Mouse (Mus musculus) myocyte (in vitro differentiated cells): ENCODE results near the gene Ddah1. TPM values are rescaled to one million over a fixed set of nuclear protein-coding genes. Genes with fewer than 3 reads are reported as not detected.

Experiments used
- H3K27me3 ChIP-seq: one replicate; pipeline ENCODE4 v1.6.1; 2011; ENCODE audit not compliant: control insufficient read depth, insufficient read depth, insufficient read length
- H3K36me3 ChIP-seq: one replicate; pipeline ENCODE4 v1.6.1; 2011; ENCODE audit not compliant: control insufficient read depth, insufficient read depth
- H3K4me2 ChIP-seq: one replicate; pipeline ENCODE4 v1.6.1; 2011; ENCODE audit warnings: low read depth, control low read depth
- H3K4me3 ChIP-seq: one replicate; pipeline ENCODE4 v1.5.1; 2011; ENCODE audit warnings: mild to moderate bottlenecking, control low read depth, moderate library complexity
- H3K79me2 ChIP-seq: one replicate; pipeline ENCODE4 v1.6.1; 2011; ENCODE audit not compliant: control insufficient read depth, insufficient read depth
- H3ac ChIP-seq: one replicate; pipeline ENCODE4 v1.6.1; 2011; ENCODE audit not compliant: control insufficient read depth, insufficient read length
- CEBPB ChIP-seq: IDR thresholded peaks from 2 replicates; pipeline ENCODE4 v1.6.1; 2011; ENCODE audit warnings: mild to moderate bottlenecking, moderate library complexity; ENCODE audit not compliant: poor library complexity, insufficient read depth, severe bottlenecking
- E2F4 ChIP-seq: IDR thresholded peaks from one replicate; pipeline ENCODE4 v1.6.1; 2011; ENCODE audit warnings: mild to moderate bottlenecking, control low read depth, moderate library complexity; ENCODE audit not compliant: insufficient read depth
- MAX ChIP-seq: IDR thresholded peaks from one replicate; pipeline ENCODE4 v1.6.1; 2011; ENCODE audit warnings: low read depth, mild to moderate bottlenecking, control low read depth
- MYOD1 ChIP-seq, 3 experiments: IDR thresholded peaks; one replicate each; pipeline ENCODE4 v1.6.1; 2011; ENCODE audit warnings: control low read depth in 2 of 3, low read depth in 2 of 3, mild to moderate bottlenecking in 2 of 3, moderate library complexity in 1 of 3; ENCODE audit not compliant: insufficient read length in 2 of 3, control insufficient read depth in 1 of 3
- MYOG ChIP-seq, 3 experiments: IDR thresholded peaks; one replicate each; pipeline ENCODE4 v1.6.1; 2011; ENCODE audit warnings: control low read depth in 2 of 3, low read depth in 2 of 3, mild to moderate bottlenecking in 2 of 3; ENCODE audit not compliant: insufficient read length in 2 of 3, control insufficient read depth in 1 of 3, insufficient read depth in 1 of 3
- POLR2A ChIP-seq: IDR thresholded peaks from one replicate; pipeline ENCODE4 v1.6.1; 2011; ENCODE audit warnings: low read depth, mild to moderate bottlenecking, control low read depth, moderate library complexity; ENCODE audit not compliant: insufficient read length
- POLR2AphosphoS2 ChIP-seq: IDR thresholded peaks from one replicate; pipeline ENCODE4 v1.6.1; 2011; ENCODE audit warnings: low read depth, control low read depth; ENCODE audit not compliant: insufficient read length
- REST ChIP-seq: IDR thresholded peaks from one replicate; pipeline ENCODE4 v1.6.1; 2011; ENCODE audit warnings: mild to moderate bottlenecking, control low read depth, moderate library complexity; ENCODE audit not compliant: insufficient read depth, insufficient read length
- SRF ChIP-seq: IDR thresholded peaks from one replicate; pipeline ENCODE4 v1.6.1; 2011; ENCODE audit warnings: low read depth; ENCODE audit not compliant: control insufficient read depth, insufficient read length
- TCF12 ChIP-seq: IDR thresholded peaks from one replicate; pipeline ENCODE4 v1.6.1; 2011; ENCODE audit warnings: mild to moderate bottlenecking, control low read depth; ENCODE audit not compliant: poor library complexity, insufficient read depth, severe bottlenecking
- TCF3 ChIP-seq: IDR thresholded peaks from one replicate; pipeline ENCODE4 v1.6.1; 2011; ENCODE audit warnings: low read depth, control low read depth; ENCODE audit not compliant: insufficient read length
- USF1 ChIP-seq: IDR thresholded peaks from one replicate; pipeline ENCODE4 v1.6.1; 2011; ENCODE audit warnings: low read depth, mild to moderate bottlenecking, control low read depth, moderate library complexity
- polyA plus RNA-seq: library from polyadenylated mRNA; unstranded; fragments of >200 nt; fragmentation: generic; extraction: Trizol; gene quantifications from one replicate; pipeline ENCODE4 v1.2.1, GENCODE M21; 2012; ENCODE audit warnings: missing spikeins

Gene Ddah1
- polyA plus RNA-seq, 1 experiment = 7.4 TPM

DNA sequence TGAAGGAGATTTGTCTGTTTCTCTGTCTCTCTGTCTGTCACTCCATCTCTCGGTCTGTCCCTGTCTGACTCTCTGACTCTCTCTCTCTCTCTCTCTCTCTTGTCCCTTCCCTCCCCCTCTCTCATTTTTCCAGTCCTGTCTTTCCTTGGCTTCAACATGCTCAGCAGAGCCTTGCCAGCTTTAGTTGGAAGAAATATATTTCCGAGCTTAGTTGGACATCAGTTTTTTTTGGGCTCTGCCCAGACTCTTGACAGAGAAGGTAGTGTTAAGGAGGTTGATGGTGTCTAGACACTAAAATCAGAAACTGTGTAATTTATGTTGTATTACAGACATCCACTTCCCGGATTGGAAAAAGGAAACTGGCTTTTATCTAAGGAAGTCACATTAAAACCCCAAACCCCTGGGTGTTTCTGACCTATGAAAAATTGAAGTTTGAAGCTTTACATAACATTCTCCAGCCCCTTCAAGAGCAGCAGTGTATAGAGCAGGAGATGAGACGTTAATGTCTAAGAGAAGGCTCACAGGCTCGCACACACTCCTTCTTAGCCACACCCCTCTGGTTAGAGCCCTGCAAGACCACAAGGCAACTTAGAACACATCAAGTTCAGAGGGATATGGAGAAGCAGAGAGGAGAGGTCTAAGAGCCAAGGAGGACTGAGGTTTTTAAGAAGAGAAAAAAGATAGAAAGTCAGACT, 21.0 kb downstream of the Ddah1 start:
- H3ac ChIP-seq = no peak overlapping the region
- no peaks in the 10 kb centered on the region for H3K27me3 ChIP-seq
- no peaks in the 10 kb centered on the region for H3K79me2 ChIP-seq
- no peak for TF ChIP-seq TCF12
- TF ChIP-seq CEBPB = no peak
- no peak overlapping the region for H3K4me2 ChIP-seq
- no peak overlapping the region for H3K4me3 ChIP-seq
- H3K36me3 ChIP-seq = no peaks in the 10 kb centered on the region

DNA sequence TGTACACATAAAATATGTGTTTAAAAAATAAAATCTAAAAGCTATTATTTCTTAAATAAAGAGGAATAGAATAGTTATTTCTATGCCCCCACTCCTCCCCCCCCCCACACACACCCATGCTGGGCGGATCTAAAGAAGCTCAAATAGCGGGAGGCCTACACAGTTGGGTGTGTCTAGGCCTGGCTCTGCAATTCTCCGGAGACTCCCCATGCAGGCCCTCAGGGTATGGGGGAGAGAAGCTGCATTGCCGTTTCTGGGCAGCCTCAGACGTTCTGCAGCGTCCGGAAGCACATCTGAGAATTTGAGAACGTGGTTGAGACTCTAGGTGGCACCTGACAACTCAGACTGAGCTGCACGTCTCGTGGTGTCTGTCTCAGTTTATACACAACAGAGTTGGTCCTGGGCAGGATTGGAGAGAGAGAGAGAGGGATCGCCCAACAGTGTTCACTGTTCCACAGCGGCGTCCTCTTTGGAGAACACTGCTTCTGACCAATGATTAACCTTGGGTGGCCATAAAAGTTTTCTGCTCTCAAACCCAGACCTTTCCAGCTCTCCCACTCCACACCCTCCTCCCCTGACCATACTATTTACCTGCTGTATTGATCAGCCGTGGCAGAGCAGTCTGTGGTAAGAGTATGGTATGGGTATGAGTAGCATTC, 22.4 kb downstream of the Ddah1 start:
- no peaks in the 10 kb centered on the region for H3K79me2 ChIP-seq

DNA sequence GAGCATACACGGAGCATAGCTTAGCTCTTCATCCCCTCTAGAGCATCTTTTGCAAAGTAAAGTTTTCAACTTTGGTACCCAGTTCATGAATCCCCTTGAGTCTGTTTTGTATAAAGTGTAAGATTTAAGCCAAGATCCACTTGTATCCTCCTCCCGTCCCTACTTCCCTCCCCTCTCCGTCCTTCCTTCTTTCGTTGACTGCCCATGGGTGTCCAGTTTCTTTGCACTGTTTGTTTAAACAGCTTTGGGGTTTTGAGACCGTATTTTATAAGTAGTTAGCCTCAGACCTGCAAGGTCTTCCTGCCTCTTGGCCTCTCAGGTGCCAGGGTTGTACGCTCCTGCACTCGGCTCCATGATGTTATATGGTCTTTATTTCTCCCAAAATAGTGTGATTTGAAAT, 26.8 kb downstream of the Ddah1 start:
- TF ChIP-seq MYOD1 (IDR thresholded peaks at IDR 0.05; ENCODE audit: control insufficient read depth in 1 of 3, insufficient read length in 2 of 3, low read depth in 2 of 3) (no peak), USF1 (no peak), MYOG (IDR thresholded peaks at IDR 0.05; ENCODE audit: control insufficient read depth in 1 of 3, insufficient read depth in 1 of 3, insufficient read length in 2 of 3, low read depth in 2 of 3) (no peak), TCF12 (no peak), POLR2A (no peak), TCF3 (no peak), POLR2AphosphoS2 (no peak), MAX (no peak), SRF (no peak)
- no peaks in the 10 kb centered on the region for H3K27me3 ChIP-seq
- no peak overlapping the region for H3K4me3 ChIP-seq
- H3K4me2 ChIP-seq = no peak overlapping the region
- no peaks in the 10 kb centered on the region for H3K36me3 ChIP-seq
- H3K79me2 ChIP-seq = no peaks in the 10 kb centered on the region
- no peak overlapping the region for H3ac ChIP-seq

More for the DNA sequence above, 22.4 kb downstream of the Ddah1 start:
- no peak overlapping the region for H3K4me2 ChIP-seq
- H3ac ChIP-seq = no peak overlapping the region
- H3K27me3 ChIP-seq = no peaks in the 10 kb centered on the region
- no peak overlapping the region for H3K4me3 ChIP-seq
- no peaks in the 10 kb centered on the region for H3K36me3 ChIP-seq
- TF ChIP-seq REST = no peak
- TF ChIP-seq E2F4 = no peak
- no peak for TF ChIP-seq USF1

DNA sequence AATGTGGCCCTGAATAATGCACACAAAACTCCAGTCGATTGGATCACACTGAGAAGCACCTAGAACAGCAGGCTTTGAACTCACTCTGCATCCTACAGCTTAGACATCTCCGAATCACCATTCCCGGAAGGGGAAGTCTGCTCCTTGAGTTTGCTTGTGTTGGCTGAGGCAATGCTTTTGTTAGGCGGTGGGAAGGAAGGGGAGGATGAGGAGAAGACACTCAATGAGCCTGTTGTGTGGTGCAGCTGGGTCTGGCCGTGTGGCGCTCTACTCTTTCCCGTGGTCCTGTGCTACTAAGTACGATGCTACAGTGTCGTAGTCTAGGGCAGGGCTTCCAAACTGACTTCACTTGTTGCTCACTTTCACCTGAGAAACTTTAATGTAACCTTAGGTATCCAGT, 28.8 kb downstream of the Ddah1 start:
- no peaks in the 10 kb centered on the region for H3K79me2 ChIP-seq

DNA sequence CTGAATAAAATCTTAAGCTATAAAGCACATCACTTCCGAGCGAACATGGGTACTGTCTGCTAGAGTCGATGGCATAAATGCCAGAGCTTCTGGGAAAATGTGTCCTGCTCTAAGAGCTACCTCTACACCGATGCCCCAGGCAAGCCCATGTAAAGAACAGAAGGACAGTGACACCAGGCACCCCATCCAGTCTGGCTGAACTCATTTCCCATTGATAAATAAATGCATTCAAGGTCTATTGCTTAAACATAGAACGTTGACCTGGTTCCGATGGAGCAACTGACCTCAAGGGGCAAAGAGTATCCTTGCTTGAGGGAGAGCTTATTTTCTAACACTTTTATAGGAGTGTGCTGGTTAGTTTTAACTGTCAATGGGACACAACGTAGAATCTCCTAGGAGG, 30.6 kb downstream of the Ddah1 start:
- TF ChIP-seq TCF12 = no peak
- no peak for TF ChIP-seq REST
- no peak for TF ChIP-seq SRF
- no peak for TF ChIP-seq TCF3
- no peak for TF ChIP-seq MAX
- no peak for TF ChIP-seq POLR2AphosphoS2
- no peak for TF ChIP-seq CEBPB
- TF ChIP-seq E2F4 = no peak
- TF ChIP-seq USF1 = no peak
- TF ChIP-seq POLR2A = no peak
- TF ChIP-seq MYOG (IDR thresholded peaks at IDR 0.05; ENCODE audit: control insufficient read depth in 1 of 3, insufficient read depth in 1 of 3, insufficient read length in 2 of 3, low read depth in 2 of 3) = no peak
- no peak for TF ChIP-seq MYOD1 (IDR thresholded peaks at IDR 0.05; ENCODE audit: control insufficient read depth in 1 of 3, insufficient read length in 2 of 3, low read depth in 2 of 3)
- Histone ChIP-seq H3K27me3 (no peaks in the 10 kb centered on the region), H3ac (no peak overlapping the region), H3K4me2 (no peak overlapping the region), H3K36me3 (no peaks in the 10 kb centered on the region), H3K4me3 (no peak overlapping the region), H3K79me2 (no peaks in the 10 kb centered on the region)

More for the DNA sequence above, 28.8 kb downstream of the Ddah1 start:
- no peak overlapping the region for H3K4me3 ChIP-seq
- H3ac ChIP-seq = no peak overlapping the region
- no peaks in the 10 kb centered on the region for H3K27me3 ChIP-seq
- TF ChIP-seq POLR2AphosphoS2 = no peak
- no peak for TF ChIP-seq CEBPB
- no peak for TF ChIP-seq E2F4
- TF ChIP-seq MYOG (IDR thresholded peaks at IDR 0.05; ENCODE audit: control insufficient read depth in 1 of 3, insufficient read depth in 1 of 3, insufficient read length in 2 of 3, low read depth in 2 of 3) = no peak
- no peak for TF ChIP-seq MYOD1 (IDR thresholded peaks at IDR 0.05; ENCODE audit: control insufficient read depth in 1 of 3, insufficient read length in 2 of 3, low read depth in 2 of 3)
- no peak for TF ChIP-seq TCF12
- no peak for TF ChIP-seq USF1
- TF ChIP-seq TCF3 = no peak
- no peak for TF ChIP-seq REST
- TF ChIP-seq SRF = no peak
- H3K36me3 ChIP-seq = no peaks in the 10 kb centered on the region
- no peak overlapping the region for H3K4me2 ChIP-seq
